Mouse (Mus musculus) hindbrain, embryonic 16.5 days (tissue): ENCODE measurements around the gene Snrnp25. TPM values are rescaled to one million over a fixed set of nuclear protein-coding genes. Genes with fewer than 3 reads are reported as not detected.
A peak's percentile ranks its signal among the peaks of the same experiment; 100 is the strongest.
"Not testable (repeated sequence)": the region's sequence is repeated elsewhere in the genome, so short reads cannot be mapped to it uniquely, and the experiment has no call there.

Experiments used
- ATAC-seq: fragments of 200-750 bp; cut with Nextera tagmentation; 2 replicates; pipeline ENCODE4 v1.8.0; 2017; ENCODE audit warnings: moderate TSS enrichment, moderate library complexity
- H3K27ac ChIP-seq: fragments of 300-500 bp; sonication (generic); 2 replicates; pipeline ENCODE4 v1.5.1; 2014; ENCODE audit warnings: low read depth, mild to moderate bottlenecking, control low read depth, low read length, moderate library complexity
- H3K27me3 ChIP-seq: fragments of 300-500 bp; sonication (generic); replicated peaks from 2 replicates; pipeline ENCODE4 v1.6.1; 2014; ENCODE audit warnings: low read length; ENCODE audit not compliant: control insufficient read depth, insufficient read depth
- H3K36me3 ChIP-seq: fragments of 300-500 bp; sonication (generic); 2 replicates; pipeline ENCODE4 v1.6.1; 2014; ENCODE audit warnings: mild to moderate bottlenecking, low read length, moderate library complexity, mixed read lengths; ENCODE audit not compliant: control insufficient read depth, insufficient read depth
- H3K4me1 ChIP-seq: fragments of 300-500 bp; sonication (generic); 2 replicates; pipeline ENCODE4 v1.6.1; 2014; ENCODE audit warnings: low read depth, low read length; ENCODE audit not compliant: control insufficient read depth, insufficient read depth
- H3K4me2 ChIP-seq: fragments of 300-500 bp; sonication (generic); 2 replicates; pipeline ENCODE4 v1.6.1; 2014; ENCODE audit warnings: mild to moderate bottlenecking, low read length, control low read depth, moderate library complexity
- H3K4me3 ChIP-seq: fragments of 300-500 bp; sonication (generic); 2 replicates; pipeline ENCODE4 v1.5.1; 2014; ENCODE audit warnings: mild to moderate bottlenecking, low read length, control low read depth, moderate library complexity
- H3K9ac ChIP-seq: fragments of 300-500 bp; sonication (generic); 2 replicates; pipeline ENCODE4 v1.6.1; 2014; ENCODE audit warnings: low read depth, mild to moderate bottlenecking, control low read depth, low read length, moderate library complexity
- H3K9me3 ChIP-seq: fragments of 300-500 bp; sonication (generic); 2 replicates; pipeline ENCODE4 v1.6.1; 2014; ENCODE audit warnings: mild to moderate bottlenecking, low read length, moderate library complexity; ENCODE audit not compliant: control insufficient read depth
- WGBS: fragments of 180-500 bp; shearing (Covaris S2); extraction: QIAGEN DNeasy Blood & Tissue Kit; methylation state at CpG from one replicate; pipeline ENCODE4 v1.1.7; 2014; 5-methylcytosine and 5-hydroxymethylcytosine counted together
- polyA plus RNA-seq: library from polyadenylated mRNA; unstranded; fragments of >200 nt; fragmentation: Nextera tagmentation; extraction: Ambion mirVana; gene quantifications from 2 replicates; pipeline ENCODE4 v1.2.1, GENCODE M21; 2015

Snrnp25 gene
- polyA plus RNA-seq, 1 experiment from 2014 or later: 49.9 TPM

- Histone ChIP-seq H3K9ac (no peak within 1 kb of the TSS), H3K4me3 (no peak within 1 kb of the TSS), H3K27ac (no peak within 1 kb of the TSS), H3K27me3 (0 out of 2 replicates have a peak, but pooled peaks cover 2% of the 10 kb centered on the region), H3K4me1 (no peaks in the 10 kb centered on the region; the same call in 1 of the 2 replicates), H3K36me3 (no peaks in the 10 kb centered on the region), H3K4me2 (no peak within 1 kb of the TSS), H3K9me3 (no peaks in the 10 kb centered on the region)
- no peak for ATAC-seq
- 73% methylated on average over 10 of the region's 10 CpGs for WGBS
Measured at GRCm38 (mm10) chr11:32200075-32200601, 5.1 kb upstream of the Snrnp25 start, which contains the start of gene Il9r. TSS of gene Il9r (minus strand) at chr11:32200279.

GRCm38 (mm10) chr11:32200992-32201391, 4.2 kb upstream of the Snrnp25 start:
- H3K27ac ChIP-seq, H3K4me3 ChIP-seq, H3K9ac ChIP-seq, H3K36me3 ChIP-seq, ATAC-seq, H3K27me3 ChIP-seq, H3K4me2 ChIP-seq, H3K9me3 ChIP-seq, H3K4me1 ChIP-seq: not testable (repeated sequence)
- 71% methylated on average over 1 of the region's 1 CpGs for WGBS

GRCm38 (mm10) chr11:32201922-32202685, 3.1 kb upstream of the Snrnp25 start:
- Histone ChIP-seq H3K9me3 (no peaks in the 10 kb centered on the region), H3K27ac (no peak overlapping the region), H3K4me3 (no peak overlapping the region), H3K9ac (no peak overlapping the region), H3K4me2 (no peak overlapping the region), H3K27me3 (0 out of 2 replicates have a peak, but pooled peaks cover 2% of the 10 kb centered on the region), H3K4me1 (peaks cover 5% of the 10 kb centered on the region), H3K36me3 (no peaks in the 10 kb centered on the region)
- ATAC-seq: no peak
- 78% methylated on average over 11 of the region's 11 CpGs for WGBS

GRCm38 (mm10) chr11:32210623-32211022, 5.4 kb downstream of the Snrnp25 start:
- H3K4me2 ChIP-seq: no peak overlapping the region
- WGBS: 89% methylated on average over 9 of the region's 9 CpGs
- peaks cover 5% of the 10 kb centered on the region for H3K4me1 ChIP-seq
- no peaks in the 10 kb centered on the region for H3K27me3 ChIP-seq
- H3K4me3 ChIP-seq: no peak overlapping the region
- no peaks in the 10 kb centered on the region for H3K9me3 ChIP-seq
- no peak for ATAC-seq
- H3K36me3 ChIP-seq: peaks cover 16% of the 10 kb centered on the region
- H3K27ac ChIP-seq: no peak overlapping the region
- H3K9ac ChIP-seq: no peak overlapping the region

GRCm38 (mm10) chr11:32215372-32216162, 10.4 kb downstream of the Snrnp25 start:
- H3K27ac ChIP-seq: no peak overlapping the region
- no peak for ATAC-seq
- 93% methylated on average over 18 of the region's 18 CpGs for WGBS
- H3K9me3 ChIP-seq: no peaks in the 10 kb centered on the region
- no peak overlapping the region for H3K9ac ChIP-seq
- H3K4me2 ChIP-seq: no peak overlapping the region
- H3K36me3 ChIP-seq: peaks cover 3% of the 10 kb centered on the region; the same call in 1 of the 2 replicates
- no peaks in the 10 kb centered on the region for H3K27me3 ChIP-seq
- H3K4me1 ChIP-seq: peaks cover 6% of the 10 kb centered on the region; the same call in 1 of the 2 replicates
- H3K4me3 ChIP-seq: no peak overlapping the region

GRCm38 (mm10) chr11:32216851-32217250, 11.6 kb downstream of the Snrnp25 start:
- Histone ChIP-seq H3K4me3 (no peak overlapping the region), H3K9ac (no peak overlapping the region), H3K4me2 (no peak overlapping the region), H3K4me1 (peaks cover 12% of the 10 kb centered on the region), H3K36me3 (no peaks in the 10 kb centered on the region), H3K27ac (no peak overlapping the region), H3K27me3 (no peaks in the 10 kb centered on the region), H3K9me3 (no peaks in the 10 kb centered on the region)
- 17% methylated on average over 8 of the region's 8 CpGs for WGBS
- ATAC-seq: 0 out of 2 replicates have a peak, but pooled peaks have one; percentile 43

GRCm38 (mm10) chr11:32218501-32219050, 13.4 kb downstream of the Snrnp25 start:
- Histone ChIP-seq H3K4me2 (no peak overlapping the region), H3K9me3 (no peaks in the 10 kb centered on the region), H3K4me1 (peaks cover 21% of the 10 kb centered on the region), H3K9ac (0 out of 2 replicates have a peak overlapping the region, but pooled peaks have one; percentile 1), H3K27ac (no peak overlapping the region), H3K27me3 (no peaks in the 10 kb centered on the region; the same call in 1 of the 2 replicates), H3K4me3 (no peak overlapping the region), H3K36me3 (no peaks in the 10 kb centered on the region)
- 53% methylated on average over 6 of the region's 6 CpGs for WGBS
- ATAC-seq: peak; percentile 40

GRCm38 (mm10) chr11:32219287-32219686, 14.1 kb downstream of the Snrnp25 start:
- ATAC-seq: no peak
- WGBS: 87% methylated on average over 10 of the region's 10 CpGs
- Histone ChIP-seq H3K4me2 (no peak overlapping the region), H3K9ac (no peak overlapping the region), H3K4me1 (peaks cover 21% of the 10 kb centered on the region), H3K4me3 (no peak overlapping the region), H3K9me3 (no peaks in the 10 kb centered on the region), H3K36me3 (no peaks in the 10 kb centered on the region), H3K27me3 (no peaks in the 10 kb centered on the region; the same call in 1 of the 2 replicates), H3K27ac (no peak overlapping the region)
